Mouse (Mus musculus): ENCODE results near the gene Fbxw11. TPM values are rescaled to one million over a fixed set of nuclear protein-coding genes. Genes with fewer than 3 reads are reported as not detected.

Fbxw11 gene
- polyA plus RNA-seq, 1 experiment = 13.8 TPM

DNA sequence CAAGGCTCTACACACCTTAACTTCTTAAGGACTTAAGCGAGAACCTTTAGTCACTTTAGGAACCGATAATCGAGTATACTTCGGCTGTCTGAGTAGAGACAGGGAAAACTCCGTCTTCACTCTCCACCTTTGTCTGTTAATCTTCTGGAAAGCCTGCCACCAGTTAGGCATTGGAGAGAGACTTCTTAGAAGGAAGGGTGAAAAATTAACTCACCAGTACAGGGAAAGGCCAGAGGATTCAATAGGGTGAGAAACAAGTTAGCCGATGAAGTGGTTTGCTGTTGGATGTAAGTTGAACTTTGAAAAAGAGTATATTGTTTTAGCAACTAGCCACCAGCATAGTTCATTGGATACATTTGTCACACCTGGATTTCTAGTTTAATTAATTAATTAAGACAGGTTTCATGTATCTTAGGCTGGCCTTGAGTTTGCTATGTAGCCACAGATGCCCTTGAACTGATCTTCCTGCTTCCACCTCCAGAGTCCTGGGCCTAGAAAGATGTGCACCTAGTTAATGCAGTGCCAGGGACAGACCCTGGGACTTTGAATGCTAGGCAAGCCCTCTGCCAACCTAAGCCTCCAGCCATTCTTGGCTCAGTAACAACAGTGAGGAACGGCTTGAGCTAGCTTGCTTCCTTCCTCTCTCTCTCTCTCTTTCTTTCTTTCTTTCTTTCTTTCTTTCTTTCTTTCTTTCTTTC, 8.5 kb downstream of the Fbxw11 start:
- Histone ChIP-seq H3K4me1 (ENCODE audit: control insufficient read depth, insufficient read depth, low read length) (no peaks in the 10 kb centered on the region; the same call in 1 of the 2 replicates), H3K27me3 (ENCODE audit: control insufficient read depth, insufficient read depth, low read length) (no peaks in the 10 kb centered on the region), H3K4me3 (ENCODE audit: control insufficient read depth, low read depth, low read length) (no peak overlapping the region), H3K36me3 (ENCODE audit: control insufficient read depth, insufficient read depth, low read length) (peaks cover 2% of the 10 kb centered on the region; the same call in 1 of the 2 replicates), H3K27ac (ENCODE audit: control insufficient read depth, insufficient read depth, low read depth, low read length) (no peak overlapping the region)
- TF ChIP-seq CTCF (IDR thresholded peaks at IDR 0.05; ENCODE audit: control insufficient read depth, insufficient read depth, insufficient replicate concordance, low read depth, low read length) (no peak), POLR2A (IDR thresholded peaks at IDR 0.05; ENCODE audit: control insufficient read depth, low read depth, low read length) (no peak)

DNA sequence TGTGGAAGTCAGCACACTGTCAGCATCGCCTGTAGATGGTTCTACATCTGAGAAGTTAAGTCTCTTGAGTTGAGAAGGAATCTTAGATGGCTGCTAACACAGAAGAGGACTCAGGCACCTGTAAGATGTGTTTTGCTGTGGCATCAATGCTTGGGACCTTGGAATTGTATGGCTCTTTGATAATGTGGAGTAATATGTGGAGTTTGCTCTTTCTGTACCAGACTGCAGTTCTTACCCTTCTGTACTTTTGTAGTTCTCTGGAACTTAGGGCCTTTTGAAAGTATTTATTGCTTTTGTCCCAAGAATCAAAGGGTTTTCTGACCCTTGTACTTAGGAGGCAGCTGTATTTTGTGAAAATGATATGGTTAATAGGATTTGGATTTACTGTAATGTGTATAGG, 9.2 kb downstream of the Fbxw11 start:
- TF ChIP-seq POLR2A (IDR thresholded peaks at IDR 0.05; ENCODE audit: control insufficient read depth, low read depth, low read length) = no peak
- TF ChIP-seq CTCF (IDR thresholded peaks at IDR 0.05; ENCODE audit: control insufficient read depth, insufficient read depth, insufficient replicate concordance, low read depth, low read length) = no peak
- H3K27ac ChIP-seq (ENCODE audit: control insufficient read depth, insufficient read depth, low read depth, low read length) = no peak overlapping the region
- H3K4me3 ChIP-seq (ENCODE audit: control insufficient read depth, low read depth, low read length) = no peak overlapping the region
- H3K36me3 ChIP-seq (ENCODE audit: control insufficient read depth, insufficient read depth, low read length) = peaks cover 2% of the 10 kb centered on the region; the same call in 1 of the 2 replicates
- H3K4me1 ChIP-seq (ENCODE audit: control insufficient read depth, insufficient read depth, low read length) = no peaks in the 10 kb centered on the region; the same call in 1 of the 2 replicates
- H3K27me3 ChIP-seq (ENCODE audit: control insufficient read depth, insufficient read depth, low read length) = no peaks in the 10 kb centered on the region

DNA sequence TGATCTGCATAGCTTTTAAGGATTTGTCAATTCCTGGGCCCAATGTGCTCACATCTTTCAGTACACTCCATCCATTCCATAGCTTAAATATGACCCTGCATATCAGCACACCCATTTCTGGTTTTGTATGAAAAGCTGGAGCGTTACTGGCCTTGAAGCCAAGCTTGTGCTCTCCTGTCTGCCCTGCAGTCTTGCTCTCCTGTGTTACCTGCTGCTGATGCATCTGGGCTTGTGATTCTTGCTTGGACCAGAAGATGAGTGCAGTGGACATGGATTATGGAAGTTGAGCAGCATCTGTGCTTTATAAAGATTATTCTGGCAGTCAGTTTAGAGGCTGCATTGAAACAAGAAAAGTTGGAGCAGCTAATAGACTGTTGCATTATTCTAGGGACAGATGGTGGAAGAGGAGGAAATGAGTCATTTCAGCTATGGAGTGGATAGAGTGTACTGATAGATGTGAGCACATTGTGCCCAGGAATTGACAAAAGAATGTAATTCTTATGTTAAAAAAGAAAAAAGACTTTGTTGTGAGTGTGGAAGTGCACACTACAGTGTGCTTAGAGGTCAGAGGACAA, 19.6 kb downstream of the Fbxw11 start:
- Histone ChIP-seq H3K36me3 (ENCODE audit: control insufficient read depth, insufficient read depth, low read length) (no peaks in the 10 kb centered on the region), H3K4me1 (ENCODE audit: control insufficient read depth, insufficient read depth, low read length) (no peaks in the 10 kb centered on the region), H3K27ac (ENCODE audit: control insufficient read depth, insufficient read depth, low read depth, low read length) (no peak overlapping the region), H3K4me3 (ENCODE audit: control insufficient read depth, low read depth, low read length) (no peak overlapping the region), H3K27me3 (ENCODE audit: control insufficient read depth, insufficient read depth, low read length) (no peaks in the 10 kb centered on the region)
- no peak for TF ChIP-seq CTCF (IDR thresholded peaks at IDR 0.05; ENCODE audit: control insufficient read depth, insufficient read depth, insufficient replicate concordance, low read depth, low read length)
- TF ChIP-seq POLR2A (IDR thresholded peaks at IDR 0.05; ENCODE audit: control insufficient read depth, low read depth, low read length) = no peak

DNA sequence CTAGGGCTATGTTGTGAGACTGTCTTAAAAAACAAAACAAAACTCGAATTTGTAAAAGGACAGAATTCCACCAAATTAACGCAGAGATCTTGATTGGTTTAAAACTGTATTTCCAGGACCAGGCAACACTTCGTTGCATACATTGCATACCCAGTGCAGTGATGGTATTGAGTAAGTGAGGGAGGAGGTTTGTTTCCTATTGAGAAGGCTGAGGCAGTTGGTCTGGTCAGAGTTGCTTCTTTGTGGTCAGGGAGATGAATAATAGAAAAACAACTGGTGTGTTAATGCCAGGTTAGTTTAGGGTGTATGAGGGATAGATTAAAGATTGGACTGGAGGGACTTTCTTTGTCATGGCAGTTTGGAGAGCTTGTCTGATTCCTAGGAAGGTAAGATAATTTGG, 23.1 kb downstream of the Fbxw11 start:
- Histone ChIP-seq H3K27me3 (ENCODE audit: control insufficient read depth, insufficient read depth, low read length) (no peaks in the 10 kb centered on the region), H3K27ac (ENCODE audit: control insufficient read depth, insufficient read depth, low read depth, low read length) (no peak overlapping the region), H3K4me3 (ENCODE audit: control insufficient read depth, low read depth, low read length) (no peak overlapping the region), H3K36me3 (ENCODE audit: control insufficient read depth, insufficient read depth, low read length) (no peaks in the 10 kb centered on the region), H3K4me1 (ENCODE audit: control insufficient read depth, insufficient read depth, low read length) (no peaks in the 10 kb centered on the region)
- no peak for TF ChIP-seq CTCF (IDR thresholded peaks at IDR 0.05; ENCODE audit: control insufficient read depth, insufficient read depth, insufficient replicate concordance, low read depth, low read length)
- no peak for TF ChIP-seq POLR2A (IDR thresholded peaks at IDR 0.05; ENCODE audit: control insufficient read depth, low read depth, low read length)

DNA sequence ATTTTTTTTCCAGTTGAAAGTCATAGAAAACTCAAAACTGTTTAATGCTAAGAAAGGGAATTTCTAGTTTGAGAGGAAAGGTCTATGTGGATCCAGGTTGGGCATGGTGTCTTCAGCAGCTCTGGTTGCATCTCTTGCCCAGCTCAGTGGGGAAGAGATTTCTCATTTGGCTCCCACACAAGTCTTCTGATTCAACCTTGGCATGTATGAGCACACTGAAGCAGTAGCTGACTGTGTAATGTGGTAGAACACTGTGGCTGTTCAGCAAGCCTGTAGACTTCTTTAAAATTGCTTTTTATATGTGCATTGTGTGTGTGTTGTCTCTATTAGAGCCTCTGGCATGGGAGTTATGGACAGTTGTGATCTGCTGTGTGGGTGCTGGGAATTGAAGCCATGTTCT, 24.5 kb downstream of the Fbxw11 start:
- no peaks in the 10 kb centered on the region for H3K27me3 ChIP-seq (ENCODE audit: control insufficient read depth, insufficient read depth, low read length)
- no peak overlapping the region for H3K27ac ChIP-seq (ENCODE audit: control insufficient read depth, insufficient read depth, low read depth, low read length)
- no peaks in the 10 kb centered on the region for H3K36me3 ChIP-seq (ENCODE audit: control insufficient read depth, insufficient read depth, low read length)
- TF ChIP-seq CTCF (IDR thresholded peaks at IDR 0.05; ENCODE audit: control insufficient read depth, insufficient read depth, insufficient replicate concordance, low read depth, low read length) (no peak), POLR2A (IDR thresholded peaks at IDR 0.05; ENCODE audit: control insufficient read depth, low read depth, low read length) (no peak)
- no peak overlapping the region for H3K4me3 ChIP-seq (ENCODE audit: control insufficient read depth, low read depth, low read length)
- H3K4me1 ChIP-seq (ENCODE audit: control insufficient read depth, insufficient read depth, low read length) = no peaks in the 10 kb centered on the region; the same call in 1 of the 2 replicates

DNA sequence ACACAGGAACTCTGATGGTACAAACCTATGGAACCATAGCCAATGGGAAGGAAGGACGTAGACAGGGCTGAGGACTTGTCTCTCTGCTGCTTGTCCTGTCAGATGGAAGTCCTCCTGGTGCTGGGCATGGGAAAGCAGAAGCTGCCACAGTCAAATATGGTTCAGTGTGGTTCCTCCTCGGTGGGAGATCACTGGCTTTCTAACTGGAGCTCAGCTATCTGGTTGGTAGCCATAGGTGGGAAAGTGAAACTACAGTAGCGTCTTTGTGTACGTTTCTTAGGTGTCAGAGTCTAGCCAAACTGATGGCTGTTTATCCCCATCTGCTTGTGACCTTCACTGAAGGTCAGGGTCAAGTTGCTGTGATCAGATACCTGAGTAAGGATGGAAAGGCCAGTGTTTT, 29.0 kb downstream of the Fbxw11 start:
- TF ChIP-seq POLR2A (IDR thresholded peaks at IDR 0.05; ENCODE audit: control insufficient read depth, low read depth, low read length) (no peak), CTCF (IDR thresholded peaks at IDR 0.05; ENCODE audit: control insufficient read depth, insufficient read depth, insufficient replicate concordance, low read depth, low read length) (no peak)
- Histone ChIP-seq H3K27me3 (ENCODE audit: control insufficient read depth, insufficient read depth, low read length) (no peaks in the 10 kb centered on the region), H3K27ac (ENCODE audit: control insufficient read depth, insufficient read depth, low read depth, low read length) (no peak overlapping the region), H3K4me1 (ENCODE audit: control insufficient read depth, insufficient read depth, low read length) (no peaks in the 10 kb centered on the region; the same call in 1 of the 2 replicates), H3K4me3 (ENCODE audit: control insufficient read depth, low read depth, low read length) (no peak overlapping the region), H3K36me3 (ENCODE audit: control insufficient read depth, insufficient read depth, low read length) (no peaks in the 10 kb centered on the region)

DNA sequence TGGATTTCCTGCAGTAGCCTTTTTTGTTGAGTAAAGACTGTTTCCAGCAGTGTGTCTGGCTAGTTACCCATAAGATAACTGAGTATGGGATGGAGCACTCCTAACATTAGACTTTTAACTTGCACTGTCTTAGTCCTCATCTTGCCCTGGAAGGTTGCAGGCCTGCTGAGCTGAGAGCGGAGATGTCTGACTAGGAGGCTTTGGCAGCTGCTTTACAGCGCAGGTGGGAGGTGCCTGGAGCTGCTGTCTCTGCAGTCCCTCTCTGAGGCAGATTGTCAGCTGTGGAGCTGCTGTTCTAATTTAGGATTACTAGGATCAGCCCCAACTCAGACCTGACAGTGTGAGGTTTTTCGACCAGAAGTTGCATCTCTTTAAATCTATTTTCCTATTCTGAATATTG, 34.3 kb downstream of the Fbxw11 start:
- H3K27ac ChIP-seq (ENCODE audit: control insufficient read depth, insufficient read depth, low read depth, low read length) = no peak overlapping the region
- no peaks in the 10 kb centered on the region for H3K36me3 ChIP-seq (ENCODE audit: control insufficient read depth, insufficient read depth, low read length)
- peaks cover 9% of the 10 kb centered on the region for H3K4me1 ChIP-seq (ENCODE audit: control insufficient read depth, insufficient read depth, low read length)
- H3K27me3 ChIP-seq (ENCODE audit: control insufficient read depth, insufficient read depth, low read length) = no peaks in the 10 kb centered on the region
- TF ChIP-seq CTCF (IDR thresholded peaks at IDR 0.05; ENCODE audit: control insufficient read depth, insufficient read depth, insufficient replicate concordance, low read depth, low read length) (no peak), POLR2A (IDR thresholded peaks at IDR 0.05; ENCODE audit: control insufficient read depth, low read depth, low read length) (no peak)
- H3K4me3 ChIP-seq (ENCODE audit: control insufficient read depth, low read depth, low read length) = no peak overlapping the region
